Mouse (Mus musculus): ENCODE results near the gene Mpv17l2. TPM values are rescaled to one million over a fixed set of nuclear protein-coding genes. Genes with fewer than 3 reads are reported as not detected.

Mpv17l2 gene
- polyA plus RNA-seq, 1 experiment from 2014 or later = 44.0 TPM

DNA sequence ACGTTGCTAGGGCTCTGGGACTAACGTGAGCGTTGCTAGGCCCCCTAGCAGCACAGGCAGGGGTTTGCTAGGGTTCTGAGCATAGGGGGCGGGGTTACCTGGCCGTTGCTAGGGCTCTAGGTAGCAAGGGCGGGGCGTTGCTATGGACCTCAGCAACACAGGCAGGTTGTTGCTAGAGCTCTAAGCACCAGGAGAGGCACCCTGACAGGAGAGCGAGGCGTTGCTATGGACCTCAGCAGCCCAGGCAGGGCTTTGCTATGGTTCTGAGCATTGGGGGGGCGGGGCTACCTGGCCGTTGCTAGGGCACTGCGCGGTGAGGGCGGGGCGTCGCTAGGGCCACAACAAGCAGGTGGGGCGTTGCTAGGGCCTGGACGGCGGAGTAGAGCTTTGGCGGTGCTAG is 32.0 kb upstream of the Mpv17l2 start:
- no peak overlapping the region for H3K27ac ChIP-seq (ENCODE audit: low read length)
- 0 out of 2 replicates have a peak, but pooled peaks cover 2% of the 10 kb centered on the region for H3K36me3 ChIP-seq (ENCODE audit: control insufficient read depth, insufficient read depth)
- peak overlapping the region; percentile 72 for H3K4me3 ChIP-seq (ENCODE audit: low read length)
- peak overlapping the region; percentile 88 for H3K9ac ChIP-seq (ENCODE audit: low read length)
- 0% methylated on average over 20 of the region's 20 CpGs for WGBS
- peaks cover 28% of the 10 kb centered on the region for H3K4me1 ChIP-seq (ENCODE audit: control insufficient read depth, insufficient read depth, low read length)
- H3K9me3 ChIP-seq (replicated peaks; ENCODE audit: control insufficient read depth, low read length) = no peaks in the 10 kb centered on the region
- H3K27me3 ChIP-seq (ENCODE audit: control insufficient read depth, insufficient read depth, low read length) = no peaks in the 10 kb centered on the region; the same call in 1 of the 2 replicates
- peak overlapping the region; percentile 93 for H3K4me2 ChIP-seq (ENCODE audit: low read depth, low read length)
- ATAC-seq (replicated peaks; ENCODE audit: extremely low read depth, insufficient read depth, low FRiP score) = peak; percentile 2; the same call in 1 of the 2 replicates

DNA sequence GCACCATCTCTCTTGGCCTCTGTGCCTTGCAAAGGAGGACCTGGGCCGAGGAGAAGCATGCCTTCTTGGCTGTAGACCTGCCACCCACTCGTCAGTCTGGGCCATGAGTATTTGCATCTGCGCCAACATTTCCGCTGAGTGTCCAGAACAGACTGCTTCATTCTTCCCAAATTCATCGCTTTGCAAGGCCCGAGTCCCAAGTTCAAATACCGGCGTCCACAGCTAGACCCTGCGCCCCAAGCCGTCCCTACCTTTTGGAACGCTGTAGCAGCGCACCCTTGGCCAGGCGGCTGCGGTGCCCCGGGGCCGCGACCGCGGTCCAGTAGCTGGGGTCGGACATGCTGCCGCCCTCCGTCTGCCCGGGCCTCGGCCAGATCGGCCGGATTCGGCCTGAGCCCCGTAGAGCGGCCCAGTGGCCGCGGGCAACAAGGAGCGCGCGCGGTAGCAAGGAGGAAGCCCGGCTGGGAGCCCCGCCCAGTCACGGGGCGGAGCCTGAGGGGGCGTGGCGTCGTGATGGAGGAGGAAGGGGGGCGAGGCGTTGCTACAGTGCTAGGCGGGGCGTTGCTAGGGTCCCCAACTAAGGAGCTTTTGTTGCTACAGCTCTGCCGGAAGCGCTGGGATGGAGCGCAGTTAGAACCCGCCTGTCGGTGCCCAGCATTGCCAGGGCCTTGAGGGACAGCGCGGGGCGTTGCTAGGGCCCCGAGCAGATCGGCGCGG is 31.4 kb upstream of the Mpv17l2 start:
- Histone ChIP-seq H3K9me3 (replicated peaks; ENCODE audit: control insufficient read depth, low read length) (no peaks in the 10 kb centered on the region), H3K36me3 (ENCODE audit: control insufficient read depth, insufficient read depth) (0 out of 2 replicates have a peak, but pooled peaks cover 2% of the 10 kb centered on the region), H3K27ac (ENCODE audit: low read length) (peak overlapping the region; percentile 61), H3K4me3 (ENCODE audit: low read length) (peak overlapping the region; percentile 72), H3K4me1 (ENCODE audit: control insufficient read depth, insufficient read depth, low read length) (peaks cover 26% of the 10 kb centered on the region), H3K4me2 (ENCODE audit: low read depth, low read length) (peak overlapping the region; percentile 93), H3K9ac (ENCODE audit: low read length) (peak overlapping the region; percentile 88), H3K27me3 (ENCODE audit: control insufficient read depth, insufficient read depth, low read length) (no peaks in the 10 kb centered on the region; the same call in 1 of the 2 replicates)
- 4% methylated on average over 58 of the region's 58 CpGs for WGBS
- peak; percentile 81 for ATAC-seq (replicated peaks; ENCODE audit: extremely low read depth, insufficient read depth, low FRiP score)

DNA sequence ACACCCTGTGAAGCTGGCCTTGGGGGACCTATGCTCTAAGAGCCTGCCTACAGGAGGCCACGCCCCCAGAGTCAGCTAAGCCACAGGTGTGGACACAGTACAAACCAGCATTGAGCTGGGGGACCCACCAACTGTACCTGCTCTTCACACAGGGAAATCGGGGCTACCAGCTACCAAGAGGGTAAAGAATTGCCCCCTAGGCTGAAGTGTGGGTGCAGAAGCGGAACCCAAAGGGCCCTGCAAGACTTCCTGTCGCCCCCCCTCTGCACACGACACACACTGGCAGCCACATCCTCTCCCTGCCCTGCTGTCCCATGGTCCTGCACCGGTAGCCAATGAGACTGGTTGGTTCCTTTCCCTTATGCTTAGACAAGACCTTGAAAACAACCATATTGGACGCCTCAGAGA is 30.6 kb upstream of the Mpv17l2 start:
- no peaks in the 10 kb centered on the region; the same call in 1 of the 2 replicates for H3K27me3 ChIP-seq (ENCODE audit: control insufficient read depth, insufficient read depth, low read length)
- no peak for ATAC-seq (replicated peaks; ENCODE audit: extremely low read depth, insufficient read depth, low FRiP score)
- 70% methylated on average over 7 of the region's 7 CpGs for WGBS
- H3K4me2 ChIP-seq (ENCODE audit: low read depth, low read length) = peak overlapping the region; percentile 93
- H3K36me3 ChIP-seq (ENCODE audit: control insufficient read depth, insufficient read depth) = peaks cover 7% of the 10 kb centered on the region; the same call in 1 of the 2 replicates
- no peak overlapping the region for H3K27ac ChIP-seq (ENCODE audit: low read length)
- H3K4me3 ChIP-seq (ENCODE audit: low read length) = peak overlapping the region; percentile 72
- peak overlapping the region; percentile 88 for H3K9ac ChIP-seq (ENCODE audit: low read length)
- H3K9me3 ChIP-seq (replicated peaks; ENCODE audit: control insufficient read depth, low read length) = no peaks in the 10 kb centered on the region
- H3K4me1 ChIP-seq (ENCODE audit: control insufficient read depth, insufficient read depth, low read length) = peaks cover 23% of the 10 kb centered on the region

DNA sequence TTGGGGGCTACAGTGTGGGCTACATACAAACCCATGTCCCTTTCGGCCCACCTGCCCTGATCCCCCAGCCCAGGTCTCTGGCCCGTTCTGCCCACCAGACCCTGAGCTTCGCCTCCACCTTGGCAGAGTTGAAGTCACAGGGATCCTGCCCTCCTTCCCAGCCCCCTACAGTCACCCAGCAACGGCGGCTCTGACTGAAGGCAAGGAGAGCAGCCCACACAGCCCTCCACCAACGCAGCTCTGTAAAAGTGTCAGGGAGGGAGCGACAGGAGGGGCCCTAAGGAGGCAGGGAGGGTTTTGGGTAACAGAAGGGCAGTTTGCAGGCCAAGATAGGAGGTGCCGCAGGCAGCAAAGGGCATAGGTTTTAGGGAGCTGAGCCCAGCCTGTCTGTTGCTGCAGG is 30.1 kb upstream of the Mpv17l2 start:
- H3K9ac ChIP-seq (ENCODE audit: low read length) = peak overlapping the region; percentile 88
- H3K4me2 ChIP-seq (ENCODE audit: low read depth, low read length) = peak overlapping the region; percentile 93
- H3K4me1 ChIP-seq (ENCODE audit: control insufficient read depth, insufficient read depth, low read length) = peaks cover 23% of the 10 kb centered on the region
- no peak overlapping the region for H3K27ac ChIP-seq (ENCODE audit: low read length)
- no peak for ATAC-seq (replicated peaks; ENCODE audit: extremely low read depth, insufficient read depth, low FRiP score)
- WGBS = 62% methylated on average over 8 of the region's 8 CpGs
- H3K9me3 ChIP-seq (replicated peaks; ENCODE audit: control insufficient read depth, low read length) = no peaks in the 10 kb centered on the region
- H3K36me3 ChIP-seq (ENCODE audit: control insufficient read depth, insufficient read depth) = peaks cover 10% of the 10 kb centered on the region
- no peaks in the 10 kb centered on the region; the same call in 1 of the 2 replicates for H3K27me3 ChIP-seq (ENCODE audit: control insufficient read depth, insufficient read depth, low read length)
- H3K4me3 ChIP-seq (ENCODE audit: low read length) = peak overlapping the region; percentile 72

DNA sequence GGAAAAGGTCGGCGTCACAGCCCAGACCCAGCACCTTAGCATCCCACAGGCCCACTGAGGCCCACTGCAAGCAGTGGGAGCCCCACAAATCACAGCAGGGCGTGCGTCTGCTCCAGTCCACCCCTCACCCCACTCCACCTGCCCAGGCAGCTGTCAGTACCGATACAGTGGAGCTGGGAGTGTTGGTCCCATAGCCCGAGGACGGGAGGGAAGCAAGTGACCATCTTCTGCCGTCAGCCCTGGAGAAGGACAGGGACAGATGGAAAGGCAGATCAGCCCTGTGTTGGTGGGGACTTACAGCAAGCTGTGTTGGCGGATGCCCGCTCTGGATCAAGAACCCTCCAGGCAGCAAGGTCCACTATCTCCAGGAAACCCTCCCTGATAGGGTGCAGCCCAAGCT is 28.3 kb upstream of the Mpv17l2 start:
- Histone ChIP-seq H3K4me1 (ENCODE audit: control insufficient read depth, insufficient read depth, low read length) (peaks cover 23% of the 10 kb centered on the region), H3K9me3 (replicated peaks; ENCODE audit: control insufficient read depth, low read length) (no peaks in the 10 kb centered on the region), H3K4me2 (ENCODE audit: low read depth, low read length) (no peak overlapping the region), H3K36me3 (ENCODE audit: control insufficient read depth, insufficient read depth) (peaks cover 16% of the 10 kb centered on the region), H3K27ac (ENCODE audit: low read length) (no peak overlapping the region), H3K9ac (ENCODE audit: low read length) (no peak overlapping the region), H3K4me3 (ENCODE audit: low read length) (no peak overlapping the region), H3K27me3 (ENCODE audit: control insufficient read depth, insufficient read depth, low read length) (no peaks in the 10 kb centered on the region)
- ATAC-seq (replicated peaks; ENCODE audit: extremely low read depth, insufficient read depth, low FRiP score) = no peak
- WGBS = 76% methylated on average over 10 of the region's 10 CpGs

DNA sequence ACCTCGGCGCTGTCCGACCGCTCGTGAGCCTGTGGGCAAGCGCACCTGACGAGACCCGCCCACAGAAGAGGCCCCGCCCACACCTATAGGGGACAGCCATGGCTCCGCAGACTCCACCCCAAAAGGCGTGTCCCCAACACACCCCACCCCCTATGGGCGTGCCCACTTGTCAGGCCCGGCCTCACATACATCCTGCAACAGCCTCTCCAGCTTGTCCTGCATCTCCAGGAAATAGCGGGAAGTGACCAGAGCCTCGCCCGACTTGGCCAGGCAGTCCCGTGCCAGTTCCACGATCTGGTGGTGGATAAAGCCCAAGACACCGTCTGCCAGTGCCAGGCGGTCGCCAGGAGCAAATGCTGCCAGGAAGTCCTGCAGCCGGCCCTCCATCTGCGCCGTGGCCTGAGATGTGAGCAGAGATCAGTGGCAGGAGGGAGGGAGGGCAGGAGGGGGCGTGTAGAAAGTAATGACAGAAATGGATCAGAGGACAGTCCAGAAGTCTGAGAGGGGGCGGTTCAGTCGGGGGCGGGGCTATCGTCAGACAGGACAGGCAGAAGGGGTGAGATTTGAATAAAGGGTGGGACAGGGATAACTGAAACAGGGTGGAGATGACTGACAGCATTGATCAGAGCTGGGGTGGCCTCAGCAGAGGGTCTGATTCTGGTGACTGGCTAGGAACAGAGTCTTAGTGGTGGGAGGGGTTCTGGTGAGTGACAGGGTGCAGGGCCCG is 27.4 kb upstream of the Mpv17l2 start:
- 20% methylated on average over 30 of the region's 30 CpGs for WGBS
- Histone ChIP-seq H3K4me1 (ENCODE audit: control insufficient read depth, insufficient read depth, low read length) (peaks cover 23% of the 10 kb centered on the region), H3K36me3 (ENCODE audit: control insufficient read depth, insufficient read depth) (peaks cover 23% of the 10 kb centered on the region), H3K9me3 (replicated peaks; ENCODE audit: control insufficient read depth, low read length) (no peaks in the 10 kb centered on the region), H3K27me3 (ENCODE audit: control insufficient read depth, insufficient read depth, low read length) (no peaks in the 10 kb centered on the region), H3K4me2 (ENCODE audit: low read depth, low read length) (no peak overlapping the region; the same call in 1 of the 2 replicates), H3K9ac (ENCODE audit: low read length) (no peak overlapping the region), H3K4me3 (ENCODE audit: low read length) (no peak overlapping the region; the same call in 1 of the 2 replicates), H3K27ac (ENCODE audit: low read length) (no peak overlapping the region)
- no peak for ATAC-seq (replicated peaks; ENCODE audit: extremely low read depth, insufficient read depth, low FRiP score)

DNA sequence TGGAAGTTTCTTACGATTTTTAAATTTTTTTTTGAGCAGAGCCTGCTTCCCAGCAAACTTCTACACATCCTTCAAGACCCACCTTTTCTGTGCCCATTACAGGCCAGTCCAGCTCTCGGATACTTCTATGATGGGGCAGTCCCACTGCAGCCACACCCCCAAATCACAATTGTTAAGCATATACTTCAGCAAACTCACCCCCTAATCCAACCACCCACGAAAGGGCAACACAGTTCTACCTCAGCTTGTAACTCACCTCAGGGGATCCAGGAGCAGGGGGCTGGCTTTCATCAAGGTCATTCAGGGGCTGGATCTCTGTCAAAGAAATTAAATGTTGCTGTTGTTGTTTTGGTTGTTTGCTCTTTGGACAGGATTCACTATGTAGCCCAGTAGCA is 26.3 kb upstream of the Mpv17l2 start:
- H3K36me3 ChIP-seq (ENCODE audit: control insufficient read depth, insufficient read depth) = peaks cover 27% of the 10 kb centered on the region
- H3K27me3 ChIP-seq (ENCODE audit: control insufficient read depth, insufficient read depth, low read length) = no peaks in the 10 kb centered on the region
- no peak overlapping the region for H3K4me2 ChIP-seq (ENCODE audit: low read depth, low read length)
- H3K4me3 ChIP-seq (ENCODE audit: low read length) = no peak overlapping the region
- H3K27ac ChIP-seq (ENCODE audit: low read length) = no peak overlapping the region
- no peak for ATAC-seq (replicated peaks; ENCODE audit: extremely low read depth, insufficient read depth, low FRiP score)
- no peaks in the 10 kb centered on the region for H3K9me3 ChIP-seq (replicated peaks; ENCODE audit: control insufficient read depth, low read length)
- WGBS = 90% methylated on average over 3 of the region's 3 CpGs
- no peak overlapping the region for H3K9ac ChIP-seq (ENCODE audit: low read length)
- H3K4me1 ChIP-seq (ENCODE audit: control insufficient read depth, insufficient read depth, low read length) = peaks cover 17% of the 10 kb centered on the region

DNA sequence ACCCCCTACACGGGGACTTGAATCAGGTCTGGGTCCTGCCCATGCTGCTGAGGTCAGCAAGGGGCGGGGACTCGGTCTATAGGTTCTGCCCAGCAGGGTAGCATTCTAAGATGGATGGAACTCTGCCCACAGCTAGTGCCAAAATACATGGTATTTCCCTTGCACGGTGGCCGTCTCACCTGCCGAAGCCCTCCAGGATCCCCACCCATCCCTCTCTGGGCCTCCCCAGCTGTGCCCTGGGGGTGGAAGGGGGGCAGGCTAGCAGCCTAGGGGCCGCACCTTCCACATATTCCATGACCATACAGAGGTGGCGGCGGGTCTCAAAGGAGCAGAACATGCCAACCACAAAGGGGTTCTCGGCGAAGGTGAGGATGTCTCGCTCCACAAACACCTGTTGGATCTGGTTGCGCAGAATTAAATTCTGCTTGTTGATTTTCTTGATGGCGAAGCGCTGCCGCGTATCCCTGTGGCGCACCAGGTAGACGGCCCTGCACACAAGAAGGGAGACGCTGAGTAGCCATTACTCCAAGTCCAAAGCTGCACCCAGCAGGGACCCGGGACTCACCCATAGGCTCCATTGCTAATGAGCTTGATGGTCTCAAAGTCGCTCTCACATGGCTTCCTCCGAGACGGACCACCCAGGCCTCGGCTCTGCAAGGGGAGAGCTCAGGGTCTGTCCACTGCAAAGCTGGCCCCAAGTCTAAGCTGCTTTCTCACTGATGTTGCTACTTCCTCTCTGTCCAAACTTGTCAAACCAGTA is 25.7 kb upstream of the Mpv17l2 start:
- no peaks in the 10 kb centered on the region for H3K27me3 ChIP-seq (ENCODE audit: control insufficient read depth, insufficient read depth, low read length)
- no peak overlapping the region for H3K4me2 ChIP-seq (ENCODE audit: low read depth, low read length)
- peaks cover 12% of the 10 kb centered on the region for H3K4me1 ChIP-seq (ENCODE audit: control insufficient read depth, insufficient read depth, low read length)
- H3K4me3 ChIP-seq (ENCODE audit: low read length) = no peak overlapping the region
- no peak overlapping the region for H3K27ac ChIP-seq (ENCODE audit: low read length)
- H3K36me3 ChIP-seq (ENCODE audit: control insufficient read depth, insufficient read depth) = peaks cover 29% of the 10 kb centered on the region
- ATAC-seq (replicated peaks; ENCODE audit: extremely low read depth, insufficient read depth, low FRiP score) = no peak
- 88% methylated on average over 25 of the region's 25 CpGs for WGBS
- no peak overlapping the region for H3K9ac ChIP-seq (ENCODE audit: low read length)
- no peaks in the 10 kb centered on the region for H3K9me3 ChIP-seq (replicated peaks; ENCODE audit: control insufficient read depth, low read length)

Data from heart, embryonic 16.5 days (tissue).